Mouse (Mus musculus) forebrain, embryonic 10.5 days (tissue): ENCODE results near the gene Trmt1. TPM values are rescaled to one million over a fixed set of nuclear protein-coding genes. Genes with fewer than 3 reads are reported as not detected.

Experiments used
- DNase-seq: peaks from one replicate; pipeline ENCODE4 v3.0.0-alpha.2; 2017; ENCODE audit warnings: low spot score; ENCODE audit errors: extremely low spot score
- H3K27ac ChIP-seq: fragments of 300-500 bp; sonication (generic); 2 replicates; pipeline ENCODE4 v1.5.1; 2016; ENCODE audit warnings: mild to moderate bottlenecking
- H3K27me3 ChIP-seq: fragments of 300-500 bp; sonication (generic); 2 replicates; pipeline ENCODE4 v1.6.1; 2016; ENCODE audit warnings: mild to moderate bottlenecking; ENCODE audit not compliant: poor library complexity, severe bottlenecking
- H3K36me3 ChIP-seq: fragments of 300-500 bp; sonication (generic); replicated peaks from 2 replicates; pipeline ENCODE4 v1.6.1; 2016; ENCODE audit warnings: mild to moderate bottlenecking, moderate library complexity
- H3K4me1 ChIP-seq: fragments of 300-500 bp; sonication (generic); 2 replicates; pipeline ENCODE4 v1.6.1; 2016
- H3K4me3 ChIP-seq: fragments of 300-500 bp; sonication (generic); 2 replicates; pipeline ENCODE4 v1.5.1; 2016; ENCODE audit warnings: mild to moderate bottlenecking, moderate library complexity
- H3K9me3 ChIP-seq: fragments of 300-500 bp; sonication (generic); 2 replicates; pipeline ENCODE4 v1.6.1; 2016; ENCODE audit warnings: mild to moderate bottlenecking, moderate library complexity
- WGBS: fragments of 180-500 bp; shearing (Covaris S2); methylation state at CpG from one replicate; pipeline ENCODE4 v1.1.7; 2016; 5-methylcytosine and 5-hydroxymethylcytosine counted together
- polyA plus RNA-seq: library from polyadenylated mRNA; unstranded; fragments of >200 nt; fragmentation: Nextera tagmentation; extraction: Ambion mirVana; gene quantifications from 2 replicates; pipeline ENCODE4 v1.2.1, GENCODE M21; 2016

Gene Trmt1
- 68.8 and 69.3 TPM in 2 replicates for polyA plus RNA-seq

DNA sequence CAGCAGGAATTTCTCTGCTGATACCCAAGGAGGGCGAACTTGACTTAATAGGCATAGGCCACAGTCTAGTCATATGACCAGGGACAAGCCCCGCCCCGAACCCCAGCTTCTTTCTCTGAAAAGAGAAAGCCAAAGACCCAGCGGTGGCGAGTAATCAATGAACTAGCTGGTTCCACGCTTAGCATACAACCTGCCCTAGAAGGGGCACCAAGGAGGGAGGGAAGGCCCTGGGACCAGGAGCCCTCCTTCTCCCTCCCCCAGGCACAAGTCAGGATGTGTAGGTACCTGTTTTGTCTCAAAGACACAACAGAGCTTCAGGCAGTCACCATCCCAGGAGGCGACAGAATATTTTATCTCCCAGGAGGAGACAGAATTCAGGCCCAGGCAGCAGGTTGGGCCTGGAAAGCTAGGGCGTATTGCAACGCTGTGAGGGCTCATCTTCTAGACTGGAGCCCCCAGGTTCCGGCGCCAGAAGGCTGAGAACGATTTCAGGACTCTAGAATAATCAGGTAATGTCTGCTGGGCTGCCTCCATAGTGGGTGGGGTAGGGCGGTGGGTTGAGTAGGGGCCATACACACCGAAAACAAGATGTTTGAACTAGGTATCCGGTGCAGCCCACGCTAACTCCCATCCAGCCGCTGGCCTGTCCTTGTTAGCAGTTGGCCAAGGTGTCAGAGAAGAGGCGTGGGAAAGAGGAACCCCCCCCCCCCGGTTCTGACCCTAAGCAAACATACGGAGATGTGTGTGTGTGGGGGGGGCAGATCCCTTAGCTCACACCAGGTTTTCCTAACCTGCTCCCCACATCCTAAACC lies at the start of gene Trmt1:
Trmt1 (plus strand) TSS at position 117 of the 812 bp plus-strand sequence.
- Histone ChIP-seq H3K27me3 (no peaks in the 10 kb centered on the region), H3K9me3 (no peaks in the 10 kb centered on the region), H3K4me3 (peak within 1 kb of the TSS; percentile 99), H3K27ac (peak within 1 kb of the TSS; percentile 100), H3K4me1 (peaks cover 58% of the 10 kb centered on the region), H3K36me3 (peaks cover 52% of the 10 kb centered on the region)
- no peak for DNase-seq
- WGBS, result 9% methylated on average over 20 of the region's 20 CpGs

DNA sequence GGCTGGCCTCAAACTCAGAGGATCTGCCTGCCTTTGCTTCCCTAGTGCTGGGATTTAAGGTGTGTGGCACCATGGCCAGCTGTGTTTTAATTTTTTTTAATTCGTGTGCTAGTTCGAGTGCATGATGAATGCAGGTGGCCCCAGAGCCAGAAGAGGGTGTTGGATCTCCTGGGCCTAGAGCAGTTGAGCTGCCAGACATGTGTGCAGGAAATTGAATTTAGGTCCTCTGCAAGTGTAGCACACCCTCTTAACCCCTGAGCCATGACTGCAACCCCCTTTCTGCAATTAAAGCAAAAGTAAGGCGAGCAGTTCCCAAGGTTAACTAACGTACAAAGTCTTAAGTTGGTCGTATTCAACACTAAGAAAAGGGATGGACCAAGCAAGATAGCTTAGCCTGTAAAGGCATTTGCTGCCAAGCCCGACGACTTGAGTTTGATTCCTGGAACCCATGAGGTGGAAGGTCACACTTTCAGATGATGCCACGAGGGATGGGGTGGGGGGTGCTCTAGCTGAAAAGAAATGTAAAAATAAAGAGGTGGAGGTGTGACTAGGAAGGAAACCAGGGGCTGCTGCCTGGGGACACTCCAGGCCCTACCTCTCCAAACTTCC lies 48.1 kb upstream of the Trmt1 start:
- H3K4me1 ChIP-seq, result peaks cover 65% of the 10 kb centered on the region
- H3K9me3 ChIP-seq, result no peaks in the 10 kb centered on the region
- peak overlapping the region; percentile 65 for H3K4me3 ChIP-seq
- H3K36me3 ChIP-seq, result no peaks in the 10 kb centered on the region
- peak overlapping the region; percentile 95 for H3K27ac ChIP-seq
- WGBS, result 42% methylated on average over 8 of the region's 8 CpGs
- peaks cover 20% of the 10 kb centered on the region for H3K27me3 ChIP-seq
- DNase-seq, result no peak

DNA sequence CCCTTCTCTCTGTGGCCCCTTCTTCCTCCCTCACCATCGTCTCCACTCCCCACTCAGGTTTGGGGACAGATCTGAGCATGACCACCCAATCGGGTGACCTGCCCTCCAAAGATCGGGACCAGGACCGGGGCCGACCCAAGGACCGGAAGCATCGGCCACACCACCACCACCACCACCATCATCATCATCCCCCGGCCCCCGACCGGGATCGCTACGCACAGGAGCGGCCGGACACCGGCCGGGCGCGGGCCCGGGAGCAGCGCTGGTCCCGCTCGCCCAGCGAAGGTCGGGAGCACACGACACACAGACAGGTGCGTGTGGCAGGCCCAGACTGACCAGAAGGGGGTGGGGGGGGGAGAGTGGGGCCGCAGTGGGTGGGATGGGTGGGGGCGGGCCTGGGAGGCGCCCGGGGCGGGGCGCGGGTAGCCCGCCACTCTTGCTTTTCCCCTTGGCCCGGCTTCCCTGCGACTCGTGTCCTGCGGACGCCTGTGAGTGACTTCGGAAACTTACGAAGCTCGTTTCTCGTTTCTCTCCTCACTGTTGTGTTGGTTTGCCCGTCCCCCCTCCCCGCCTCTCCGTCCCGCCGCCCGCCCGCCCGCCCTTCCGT lies 47.4 kb upstream of the Trmt1 start:
- Histone ChIP-seq H3K27ac (peak overlapping the region; percentile 95), H3K27me3 (peaks cover 20% of the 10 kb centered on the region), H3K36me3 (no peaks in the 10 kb centered on the region), H3K9me3 (no peaks in the 10 kb centered on the region), H3K4me1 (peaks cover 60% of the 10 kb centered on the region), H3K4me3 (peak overlapping the region; percentile 65)
- no peak for DNase-seq
- 1% methylated on average over 47 of the region's 52 CpGs for WGBS

DNA sequence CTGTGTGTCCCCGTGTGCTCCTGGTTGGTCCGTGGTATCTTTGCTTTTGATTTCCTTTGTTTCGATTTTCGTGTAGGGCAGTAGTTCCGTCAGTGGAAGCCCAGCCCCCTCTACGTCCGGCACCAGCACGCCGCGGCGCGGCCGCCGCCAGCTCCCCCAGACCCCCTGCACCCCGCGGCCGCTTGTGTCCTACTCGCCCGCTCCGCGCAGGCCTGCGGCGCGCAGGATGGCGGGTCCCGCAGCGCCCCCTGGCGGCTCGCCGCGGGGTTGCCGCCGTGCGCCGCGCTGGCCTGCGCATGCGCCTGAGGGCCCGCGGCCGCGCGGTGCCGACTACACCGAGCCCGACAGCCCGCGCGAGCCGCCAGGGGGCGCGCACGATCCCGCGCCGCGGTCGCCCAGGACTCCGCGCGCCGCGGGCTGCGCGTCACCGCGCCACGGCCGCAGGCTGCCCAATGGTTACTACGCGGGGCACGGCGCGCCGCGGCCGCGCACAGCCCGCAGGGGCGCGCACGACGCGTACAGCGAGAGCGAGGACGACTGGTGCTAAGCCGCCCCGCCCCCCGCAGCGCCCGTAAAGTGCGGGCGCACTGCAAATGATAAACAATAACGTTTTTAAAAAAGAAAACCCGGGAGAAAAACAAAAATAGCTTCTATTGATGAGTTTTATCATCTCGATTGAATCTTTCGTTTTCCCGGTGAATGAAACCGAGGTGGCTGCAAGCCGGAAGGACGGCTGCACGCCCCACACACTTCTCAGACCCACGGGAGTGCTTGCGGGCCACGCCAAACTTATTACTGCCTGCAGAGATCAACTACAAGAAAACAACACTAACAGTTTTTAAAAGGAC lies 46.7 kb upstream of the Trmt1 start:
- under 1% methylated on average over 106 of the region's 106 CpGs for WGBS
- Histone ChIP-seq H3K27ac (peak overlapping the region; percentile 95), H3K9me3 (no peaks in the 10 kb centered on the region), H3K27me3 (peaks cover 20% of the 10 kb centered on the region), H3K4me3 (peak overlapping the region; percentile 65), H3K4me1 (peaks cover 52% of the 10 kb centered on the region), H3K36me3 (no peaks in the 10 kb centered on the region)
- DNase-seq, result peak; percentile 86

DNA sequence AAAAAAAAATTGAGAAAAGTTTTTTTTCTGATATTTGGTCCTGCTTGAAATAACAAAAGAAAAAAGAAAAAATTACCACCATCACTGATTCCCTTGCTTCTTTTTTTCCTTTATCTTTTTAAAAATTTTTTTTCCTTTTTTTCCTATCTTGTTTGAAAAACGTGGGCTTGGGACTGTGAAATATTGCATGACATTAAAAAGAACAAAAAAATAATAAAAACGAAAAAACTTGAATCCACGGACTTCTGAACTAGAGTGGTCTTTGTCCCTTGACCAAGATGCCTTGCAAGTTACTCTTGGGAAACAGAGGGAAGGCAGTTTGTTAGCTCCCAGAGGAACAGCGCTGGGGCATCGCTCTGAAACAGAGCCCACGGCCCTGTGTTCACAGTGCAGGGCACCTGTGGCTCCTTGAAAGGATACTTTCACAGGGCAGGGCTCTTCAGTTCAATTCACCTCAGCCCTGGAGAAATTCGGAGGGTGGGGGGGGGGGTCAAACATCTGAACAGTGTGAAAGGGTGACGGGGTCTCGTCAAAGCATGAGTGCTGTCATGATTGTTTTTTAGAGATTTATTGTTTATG lies 46.0 kb upstream of the Trmt1 start:
- DNase-seq, result no peak
- Histone ChIP-seq H3K27ac (peak overlapping the region; percentile 95), H3K36me3 (no peaks in the 10 kb centered on the region), H3K27me3 (peaks cover 20% of the 10 kb centered on the region), H3K4me3 (peak overlapping the region; percentile 65), H3K4me1 (peaks cover 45% of the 10 kb centered on the region), H3K9me3 (no peaks in the 10 kb centered on the region)
- 36% methylated on average over 9 of the region's 9 CpGs for WGBS

DNA sequence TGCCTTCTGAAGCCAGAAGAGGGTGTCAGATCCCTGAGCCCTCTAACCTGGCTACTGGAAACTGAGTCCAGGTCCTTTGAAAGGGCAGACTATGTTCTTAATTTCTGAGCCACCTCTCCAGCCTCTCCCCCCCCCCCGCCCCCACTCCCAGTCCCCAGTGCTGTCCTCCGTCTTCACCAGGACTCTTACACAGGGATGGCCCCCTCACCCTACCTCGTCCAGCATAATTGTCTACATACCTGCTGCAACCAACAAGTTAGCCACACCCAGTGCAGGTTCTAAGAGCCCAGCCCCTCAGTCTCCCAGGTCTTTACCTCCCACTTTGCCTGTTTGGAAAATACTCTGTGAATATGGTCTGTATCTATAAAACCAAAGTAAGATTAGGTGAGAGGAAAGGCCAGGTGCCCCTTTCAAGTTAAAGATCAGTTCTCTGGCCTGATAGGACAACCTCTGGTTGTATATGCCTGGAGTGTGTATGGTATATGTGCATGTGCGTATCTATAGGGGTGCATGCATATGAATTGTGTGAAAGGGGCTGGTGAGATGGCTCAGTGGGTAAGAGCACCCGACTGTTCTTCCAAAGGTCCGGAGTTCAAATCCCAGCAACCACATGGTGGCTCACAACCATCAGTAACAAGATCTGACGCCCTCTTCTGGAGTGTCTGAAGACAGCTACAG lies 45.4 kb upstream of the Trmt1 start:
- no peak for DNase-seq
- H3K36me3 ChIP-seq, result no peaks in the 10 kb centered on the region
- H3K27me3 ChIP-seq, result peaks cover 20% of the 10 kb centered on the region
- H3K4me3 ChIP-seq, result 0 out of 2 replicates have a peak overlapping the region, but pooled peaks have one; percentile 65
- H3K9me3 ChIP-seq, result no peaks in the 10 kb centered on the region
- WGBS, result 68% methylated on average over 7 of the region's 7 CpGs
- H3K4me1 ChIP-seq, result peaks cover 39% of the 10 kb centered on the region
- no peak overlapping the region for H3K27ac ChIP-seq

DNA sequence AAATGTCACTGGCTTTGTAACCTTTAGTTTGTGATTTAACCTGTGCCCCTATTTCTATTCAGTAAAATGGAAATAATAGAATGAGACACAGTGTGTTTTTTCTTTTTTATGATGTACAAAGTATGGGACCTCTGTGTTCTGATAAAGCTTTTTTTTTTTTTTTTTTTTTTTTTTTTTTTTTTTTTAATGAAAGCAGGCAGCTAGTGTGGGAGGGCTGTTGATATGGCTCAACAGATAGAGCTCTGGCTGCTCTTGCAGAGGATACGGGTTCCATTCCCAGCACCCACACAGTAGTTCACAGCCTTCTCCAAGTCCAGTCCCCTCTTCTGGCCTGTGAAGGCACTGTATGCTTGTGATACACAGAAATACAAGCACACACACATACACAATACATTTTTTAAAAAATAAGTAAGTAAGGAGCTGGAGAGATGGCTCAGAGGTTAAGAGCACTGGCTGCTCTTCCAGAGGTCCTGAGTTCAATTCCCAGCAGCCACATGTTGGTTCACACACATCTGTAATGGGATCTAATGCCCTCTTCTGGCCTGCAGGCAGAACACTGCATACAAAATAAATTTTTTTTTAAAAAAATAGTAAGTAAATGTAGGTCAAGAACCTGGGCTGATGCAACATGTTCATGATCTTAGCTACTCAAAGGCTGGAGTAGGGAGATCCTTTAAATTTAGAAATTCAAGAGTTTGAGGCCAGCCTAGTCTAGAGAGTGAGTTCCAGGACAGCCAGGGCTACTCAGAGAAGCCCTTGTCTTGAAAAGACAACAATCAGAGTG lies 44.3 kb upstream of the Trmt1 start:
- Histone ChIP-seq H3K9me3 (no peaks in the 10 kb centered on the region), H3K27ac (0 out of 2 replicates have a peak overlapping the region, but pooled peaks have one; percentile 12), H3K27me3 (peaks cover 11% of the 10 kb centered on the region), H3K36me3 (no peaks in the 10 kb centered on the region), H3K4me3 (no peak overlapping the region), H3K4me1 (peaks cover 29% of the 10 kb centered on the region)
- 96% methylated on average over 1 of the region's 1 CpGs for WGBS
- no peak for DNase-seq

DNA sequence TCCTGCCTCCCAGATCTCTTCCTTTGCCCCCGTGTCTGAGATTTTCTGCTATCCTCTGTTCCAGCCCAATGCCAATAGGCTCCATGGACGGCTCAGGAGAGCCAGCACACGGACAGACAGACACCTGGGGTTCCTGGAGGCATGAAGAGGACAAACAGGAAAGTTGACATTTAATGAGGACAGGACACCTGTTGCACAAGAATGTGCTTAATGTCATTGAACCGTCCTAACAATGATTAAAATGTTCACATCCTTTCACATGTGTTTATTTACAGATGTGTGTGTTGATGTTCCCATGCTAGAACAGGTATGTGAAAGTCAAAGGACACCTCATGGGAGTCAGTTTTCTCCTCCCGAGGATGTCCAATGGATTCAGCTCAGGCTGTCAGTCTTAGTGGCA lies 43.1 kb upstream of the Trmt1 start:
- Histone ChIP-seq H3K27ac (no peak overlapping the region), H3K36me3 (no peaks in the 10 kb centered on the region), H3K4me3 (no peak overlapping the region), H3K27me3 (no peaks in the 10 kb centered on the region; the same call in 1 of the 2 replicates), H3K4me1 (peaks cover 36% of the 10 kb centered on the region), H3K9me3 (no peaks in the 10 kb centered on the region)
- DNase-seq, result no peak
- WGBS, result 81% methylated on average over 5 of the region's 5 CpGs

DNA sequence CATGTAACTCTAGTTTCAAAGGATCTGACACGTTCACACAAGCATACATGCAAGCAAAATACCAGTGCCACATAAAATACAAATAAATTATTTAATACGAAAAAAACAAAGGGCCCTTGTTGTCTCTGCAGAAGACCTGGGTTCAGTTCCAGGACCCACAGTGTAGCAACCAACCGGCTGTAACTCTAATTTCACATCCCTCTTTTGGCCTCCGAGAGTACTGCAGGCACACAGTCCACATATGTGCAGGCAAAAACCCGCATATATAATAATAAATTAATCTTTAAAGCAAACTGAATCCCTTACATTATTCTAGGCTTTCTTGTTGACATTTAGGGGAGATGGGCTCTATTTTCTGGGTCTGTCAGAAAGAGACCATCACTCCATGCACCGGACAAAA lies 39.3 kb upstream of the Trmt1 start:
- peak; percentile 20 for DNase-seq
- Histone ChIP-seq H3K36me3 (no peaks in the 10 kb centered on the region), H3K4me1 (peaks cover 38% of the 10 kb centered on the region), H3K27ac (peak overlapping the region; percentile 82), H3K4me3 (peak overlapping the region; percentile 45), H3K9me3 (no peaks in the 10 kb centered on the region), H3K27me3 (no peaks in the 10 kb centered on the region)
- 62% methylated on average over 6 of the region's 6 CpGs for WGBS

DNA sequence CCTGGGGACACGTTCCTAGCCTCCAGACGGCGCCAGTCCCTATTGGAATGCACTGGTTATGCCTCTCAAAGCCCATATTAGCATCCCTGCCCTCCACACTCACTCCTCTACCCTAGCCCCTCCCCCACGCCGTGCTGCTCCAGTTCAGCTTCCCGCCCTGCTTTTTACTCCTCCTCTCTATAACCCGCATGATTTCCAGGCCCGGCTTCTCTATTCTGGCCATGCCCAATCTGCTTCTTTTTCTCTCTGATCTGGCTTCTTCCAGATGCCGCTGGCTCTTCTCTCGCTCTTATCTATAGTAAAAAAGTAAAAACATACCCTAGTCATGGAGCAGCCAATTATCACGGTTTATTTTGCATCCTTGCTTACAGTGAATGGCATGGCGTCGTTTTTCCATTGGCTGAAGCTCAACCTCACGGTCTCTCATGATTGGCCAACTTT lies 38.6 kb upstream of the Trmt1 start:
- 3% methylated on average over 14 of the region's 14 CpGs for WGBS
- H3K4me3 ChIP-seq, result peak overlapping the region; percentile 45
- DNase-seq, result peak; percentile 80
- H3K27ac ChIP-seq, result peak overlapping the region; percentile 82
- no peaks in the 10 kb centered on the region for H3K36me3 ChIP-seq
- no peaks in the 10 kb centered on the region for H3K27me3 ChIP-seq
- peaks cover 34% of the 10 kb centered on the region for H3K4me1 ChIP-seq
- no peaks in the 10 kb centered on the region for H3K9me3 ChIP-seq

DNA sequence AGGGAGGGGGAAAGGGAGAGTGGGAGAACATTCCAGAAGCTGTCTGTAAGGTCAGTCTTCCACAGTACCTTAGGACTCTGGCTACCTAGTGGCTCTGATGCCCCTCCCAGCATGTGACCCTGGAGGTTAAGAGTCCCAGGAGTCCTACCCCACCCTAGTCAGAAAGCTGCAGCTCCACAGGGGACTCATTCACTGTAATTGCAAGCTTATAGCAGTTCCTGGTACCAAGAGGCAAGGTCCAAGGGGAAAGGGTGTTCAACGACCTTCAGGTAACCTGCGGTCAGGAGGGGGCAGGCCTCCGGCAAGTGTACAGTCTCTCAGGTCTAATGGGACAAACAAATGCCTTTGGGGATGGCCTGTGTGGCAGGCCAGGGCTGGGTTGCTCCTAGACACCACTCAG lies 35.9 kb upstream of the Trmt1 start:
- Histone ChIP-seq H3K27ac (peak overlapping the region; percentile 82), H3K4me3 (no peak overlapping the region; the same call in 1 of the 2 replicates), H3K36me3 (no peaks in the 10 kb centered on the region), H3K27me3 (no peaks in the 10 kb centered on the region), H3K9me3 (no peaks in the 10 kb centered on the region), H3K4me1 (peaks cover 43% of the 10 kb centered on the region)
- no peak for DNase-seq
- 47% methylated on average over 3 of the region's 3 CpGs for WGBS
